Mouse (Mus musculus) midbrain, embryonic 13.5 days (tissue): ENCODE data around the gene Bbs4. TPM values are rescaled to one million over a fixed set of nuclear protein-coding genes. Genes with fewer than 3 reads are reported as not detected.

Experiments used
- ATAC-seq: fragments of 200-750 bp; cut with Nextera tagmentation; 2 replicates; pipeline ENCODE4 v1.8.0; 2017; ENCODE audit warnings: mild to moderate bottlenecking, moderate TSS enrichment, moderate library complexity
- H3K27ac ChIP-seq: fragments of 300-500 bp; sonication (generic); 2 replicates; pipeline ENCODE4 v1.5.1; 2015; ENCODE audit warnings: inconsistent platforms, mild to moderate bottlenecking, moderate library complexity
- H3K27me3 ChIP-seq: fragments of 300-500 bp; sonication (generic); 2 replicates; pipeline ENCODE4 v1.6.1; 2015; ENCODE audit warnings: mild to moderate bottlenecking, inconsistent platforms
- H3K36me3 ChIP-seq: fragments of 300-500 bp; sonication (generic); 2 replicates; pipeline ENCODE4 v1.6.1; 2015; ENCODE audit warnings: mild to moderate bottlenecking, inconsistent platforms
- H3K4me1 ChIP-seq: fragments of 300-500 bp; sonication (generic); replicated peaks from 2 replicates; pipeline ENCODE4 v1.6.1; 2015; ENCODE audit warnings: inconsistent platforms
- H3K4me2 ChIP-seq: fragments of 300-500 bp; sonication (generic); replicated peaks from 2 replicates; pipeline ENCODE4 v1.6.1; 2015; ENCODE audit warnings: moderate library complexity, mild to moderate bottlenecking, inconsistent platforms
- H3K4me3 ChIP-seq: fragments of 300-500 bp; sonication (generic); replicated peaks from 2 replicates; pipeline ENCODE4 v1.5.1; 2015; ENCODE audit warnings: mild to moderate bottlenecking, inconsistent platforms
- H3K9ac ChIP-seq: fragments of 300-500 bp; sonication (generic); replicated peaks from 2 replicates; pipeline ENCODE4 v1.6.1; 2015; ENCODE audit warnings: mild to moderate bottlenecking, inconsistent platforms
- H3K9me3 ChIP-seq: fragments of 300-500 bp; sonication (generic); 2 replicates; pipeline ENCODE4 v1.6.1; 2016; ENCODE audit warnings: mild to moderate bottlenecking, inconsistent platforms
- polyA plus RNA-seq: library from polyadenylated mRNA; unstranded; fragments of >200 nt; fragmentation: Nextera tagmentation; extraction: Ambion mirVana; gene quantifications from 2 replicates; pipeline ENCODE4 v1.2.1, GENCODE M21; 2015

The Bbs4 gene
- polyA plus RNA-seq, 1 experiment from 2014 or later, result 41.6 TPM

DNA sequence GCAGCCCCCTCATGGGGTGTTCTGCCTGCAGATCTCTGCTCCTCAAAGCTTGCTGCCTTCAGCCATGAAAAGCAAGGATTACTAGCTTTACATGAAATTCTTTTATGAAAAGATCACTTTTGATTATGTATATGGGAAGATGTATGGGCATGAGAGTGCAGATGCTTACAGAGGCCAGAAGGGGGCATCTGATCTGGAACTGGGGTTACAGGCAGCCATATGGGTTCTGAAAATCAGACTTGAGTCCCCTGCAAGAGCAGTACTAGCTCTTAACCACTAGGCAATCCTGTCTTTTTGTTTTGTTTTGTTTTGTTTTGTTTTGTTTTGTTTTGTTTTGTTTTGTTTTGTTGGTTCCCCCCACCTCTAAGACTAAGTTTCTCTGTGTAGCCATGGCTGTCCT is 80.1 kb downstream of the Bbs4 start:
- no peak for ATAC-seq
- Histone ChIP-seq H3K9ac (no peak overlapping the region), H3K27ac (no peak overlapping the region), H3K4me1 (peaks cover 13% of the 10 kb centered on the region), H3K4me3 (no peak overlapping the region), H3K9me3 (no peaks in the 10 kb centered on the region), H3K36me3 (no peaks in the 10 kb centered on the region), H3K27me3 (no peaks in the 10 kb centered on the region), H3K4me2 (no peak overlapping the region)

Other genes starting within 250 kb of the Bbs4 start
- gene Adpgk, start 62.0 kb downstream of the Bbs4 start, polyA plus RNA-seq, result 22.1 and 22.3 TPM in 2 replicates
- 16.1 and 23.1 TPM in 2 replicates for gene Arih1, start 133.1 kb upstream of the Bbs4 start, polyA plus RNA-seq
- 49.9 and 50.6 TPM in 2 replicates for gene Hexa, start 186.0 kb upstream of the Bbs4 start, polyA plus RNA-seq
- 0.55 and 0.74 TPM in 2 replicates for gene Tmem202, start 186.3 kb upstream of the Bbs4 start, polyA plus RNA-seq
- gene Celf6, start 224.4 kb upstream of the Bbs4 start, polyA plus RNA-seq, result 37.3 and 46.4 TPM in 2 replicates